Mouse (Mus musculus) lung, embryonic 16.5 days (tissue): ENCODE results near the gene Slc22a14. TPM values are rescaled to one million over a fixed set of nuclear protein-coding genes. Genes with fewer than 3 reads are reported as not detected.

Experiments
- ATAC-seq: fragments of 200-750 bp; cut with Nextera tagmentation; 2 replicates; pipeline ENCODE4 v1.8.0; 2017; ENCODE audit warnings: low read depth, mild to moderate bottlenecking, moderate library complexity
- H3K27ac ChIP-seq: fragments of 300-500 bp; sonication (generic); 2 replicates; pipeline ENCODE4 v1.5.1; 2014; ENCODE audit warnings: mild to moderate bottlenecking, control low read depth, low read length
- H3K27me3 ChIP-seq: fragments of 300-500 bp; sonication (generic); 2 replicates; pipeline ENCODE4 v1.6.1; 2014; ENCODE audit warnings: low read depth, low read length, mixed read lengths; ENCODE audit not compliant: control insufficient read depth, insufficient read depth
- H3K36me3 ChIP-seq: fragments of 300-500 bp; sonication (generic); 2 replicates; pipeline ENCODE4 v1.6.1; 2014; ENCODE audit warnings: low read length; ENCODE audit not compliant: control insufficient read depth, insufficient read depth
- H3K4me1 ChIP-seq: fragments of 300-500 bp; sonication (generic); replicated peaks from 2 replicates; pipeline ENCODE4 v1.6.1; 2014; ENCODE audit warnings: low read length, mixed read lengths; ENCODE audit not compliant: control insufficient read depth, insufficient read depth
- H3K4me2 ChIP-seq: fragments of 300-500 bp; sonication (generic); 2 replicates; pipeline ENCODE4 v1.6.1; 2014; ENCODE audit warnings: low read depth, low read length, control low read depth
- H3K4me3 ChIP-seq: fragments of 300-500 bp; sonication (generic); 2 replicates; pipeline ENCODE4 v1.5.1; 2014; ENCODE audit warnings: mild to moderate bottlenecking, low read length, control low read depth
- H3K9ac ChIP-seq: fragments of 300-500 bp; sonication (generic); 2 replicates; pipeline ENCODE4 v1.6.1; 2014; ENCODE audit warnings: low read length, control low read depth
- H3K9me3 ChIP-seq: fragments of 300-500 bp; sonication (generic); 2 replicates; pipeline ENCODE4 v1.6.1; 2016; ENCODE audit warnings: low read length; ENCODE audit not compliant: control insufficient read depth
- WGBS: fragments of 180-500 bp; shearing (Covaris S2); extraction: QIAGEN DNeasy Blood & Tissue Kit; methylation state at CpG from one replicate; pipeline ENCODE4 v1.1.7; 2014; 5-methylcytosine and 5-hydroxymethylcytosine counted together
- polyA plus RNA-seq: library from polyadenylated mRNA; unstranded; fragments of >200 nt; fragmentation: Nextera tagmentation; extraction: Ambion mirVana; gene quantifications from 2 replicates; pipeline ENCODE4 v1.2.1, GENCODE M21; 2015

Gene Slc22a14
- polyA plus RNA-seq, 1 experiment from 2014 or later: 0.06 TPM

DNA sequence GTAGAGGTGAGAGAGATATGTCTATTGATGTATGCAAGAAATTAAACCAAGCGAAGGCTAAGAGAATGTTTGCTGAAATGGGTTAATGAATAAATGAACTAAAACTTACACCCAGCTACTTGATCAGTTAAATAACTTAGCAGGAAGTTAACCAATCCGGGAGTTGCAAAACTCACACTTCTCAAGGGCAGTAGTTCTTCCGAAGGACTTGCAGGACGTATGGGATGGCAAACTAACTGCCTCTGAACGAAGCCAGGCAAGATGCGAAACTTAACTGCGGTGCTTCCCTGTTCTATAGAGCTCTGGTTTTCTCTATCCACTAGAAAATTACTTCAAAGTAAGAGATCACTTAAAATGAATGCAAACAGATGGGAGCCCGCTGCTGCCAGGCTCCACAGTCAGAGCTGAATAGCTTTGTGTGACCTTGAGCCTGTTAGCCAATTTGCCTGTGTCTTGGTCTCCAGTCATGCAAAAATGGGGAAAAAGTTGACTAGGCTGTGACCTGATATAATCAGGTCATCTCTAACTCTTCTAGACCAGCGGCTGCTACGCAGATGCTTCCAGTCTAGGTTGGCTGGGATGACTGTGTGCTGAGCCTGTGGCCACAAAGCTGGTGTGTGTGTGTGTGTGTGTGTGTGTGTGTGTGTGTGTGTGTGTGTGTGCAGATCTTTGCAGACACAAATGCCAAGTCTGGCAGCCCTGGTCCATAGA is 166.0 kb downstream of the Slc22a14 start:
- Histone ChIP-seq H3K36me3 (no peaks in the 10 kb centered on the region), H3K4me3 (no peak overlapping the region), H3K27ac (no peak overlapping the region), H3K27me3 (no peaks in the 10 kb centered on the region), H3K9me3 (no peaks in the 10 kb centered on the region), H3K9ac (no peak overlapping the region), H3K4me1 (no peaks in the 10 kb centered on the region), H3K4me2 (no peak overlapping the region)
- no peak for ATAC-seq
- 57% methylated on average over 10 of the region's 10 CpGs for WGBS

DNA sequence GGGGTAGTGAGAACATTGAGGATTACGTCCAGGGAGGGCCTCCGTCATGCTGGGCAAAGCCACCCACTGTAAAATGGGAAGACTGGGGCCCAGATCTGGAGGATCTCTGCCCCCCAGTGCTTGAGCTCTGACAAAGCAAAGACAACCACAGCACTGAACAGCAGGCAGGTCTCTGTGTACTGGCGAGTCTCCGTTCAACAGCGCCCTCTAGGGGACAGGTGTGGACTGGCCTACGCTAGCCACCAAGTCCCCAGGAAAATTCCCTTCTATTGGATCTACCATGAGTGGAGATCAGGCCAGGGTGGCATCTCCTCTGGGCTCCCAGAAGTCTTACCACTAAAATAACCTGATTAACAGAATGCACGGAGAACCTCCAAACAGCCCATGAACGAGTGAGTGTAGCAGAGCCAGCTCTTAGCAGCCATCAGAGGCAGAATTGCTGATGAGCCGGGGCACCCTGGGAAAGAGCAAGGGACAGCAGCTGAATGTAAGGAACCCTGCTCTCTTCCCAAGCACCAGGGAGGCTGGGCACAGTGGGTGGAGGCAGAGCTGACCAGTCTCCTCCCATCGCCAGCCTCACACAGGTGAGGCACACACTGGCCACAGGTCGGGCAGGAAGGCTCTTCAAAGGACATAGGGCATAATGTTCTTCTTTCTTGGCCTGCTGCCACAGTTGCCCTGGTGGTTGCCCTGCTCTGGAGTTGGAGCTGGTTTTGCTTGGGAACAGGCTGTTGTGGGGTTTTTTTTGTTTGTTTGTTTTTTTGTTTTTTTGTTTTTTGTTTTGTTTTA is 173.0 kb downstream of the Slc22a14 start:
- H3K27ac ChIP-seq: no peak overlapping the region
- peak; percentile 59; the same call in 1 of the 2 replicates for ATAC-seq
- WGBS: 32% methylated on average over 11 of the region's 11 CpGs

DNA sequence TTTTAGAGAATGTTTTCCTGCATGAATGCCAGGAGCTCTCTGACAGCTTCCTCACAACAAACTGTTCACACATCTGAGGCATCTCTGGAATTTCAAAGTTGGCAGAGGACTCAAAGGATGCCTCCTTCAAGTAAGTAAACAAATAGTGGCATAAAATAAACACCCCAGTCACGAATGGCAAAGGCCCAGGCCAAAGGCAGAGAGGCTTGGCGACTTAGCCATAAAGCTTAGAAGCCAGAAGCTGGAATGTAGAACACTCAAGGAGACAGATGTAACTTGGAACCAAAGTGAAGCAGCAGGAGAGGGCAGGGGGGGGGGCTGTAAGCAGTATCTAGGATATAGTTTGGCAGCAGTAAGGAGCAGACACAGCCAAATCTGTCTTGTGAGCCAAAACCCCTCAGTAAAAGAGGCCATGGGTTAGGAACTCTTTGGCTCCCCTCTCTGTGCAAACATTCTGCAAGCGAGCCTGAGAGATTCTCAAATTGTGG is 184.1 kb downstream of the Slc22a14 start:
- H3K9me3 ChIP-seq: no peaks in the 10 kb centered on the region
- no peak overlapping the region for H3K4me2 ChIP-seq
- no peak overlapping the region for H3K9ac ChIP-seq
- H3K36me3 ChIP-seq: no peaks in the 10 kb centered on the region
- H3K27me3 ChIP-seq: no peaks in the 10 kb centered on the region
- peak overlapping the region; percentile 2; the same call in 1 of the 2 replicates for H3K27ac ChIP-seq
- 4% methylated on average over 3 of the region's 3 CpGs for WGBS
- peaks cover 5% of the 10 kb centered on the region for H3K4me1 ChIP-seq
- no peak overlapping the region for H3K4me3 ChIP-seq
- ATAC-seq: peak; percentile 94

More for the DNA sequence above, 173.0 kb downstream of the Slc22a14 start:
- no peak overlapping the region for H3K9ac ChIP-seq
- H3K9me3 ChIP-seq: no peaks in the 10 kb centered on the region
- H3K4me2 ChIP-seq: no peak overlapping the region
- no peak overlapping the region for H3K4me3 ChIP-seq
- no peaks in the 10 kb centered on the region for H3K4me1 ChIP-seq
- no peaks in the 10 kb centered on the region for H3K27me3 ChIP-seq
- H3K36me3 ChIP-seq: no peaks in the 10 kb centered on the region

- Histone ChIP-seq H3K4me2 (no peak overlapping the region), H3K27ac (no peak overlapping the region), H3K27me3 (no peaks in the 10 kb centered on the region), H3K36me3 (no peaks in the 10 kb centered on the region), H3K9me3 (no peaks in the 10 kb centered on the region), H3K4me1 (peaks cover 5% of the 10 kb centered on the region), H3K4me3 (no peak overlapping the region), H3K9ac (no peak overlapping the region)
- WGBS: 84% methylated on average over 11 of the region's 11 CpGs
- no peak for ATAC-seq
Observed at GRCm38 (mm10) chr9:119179292-119179691, 186.1 kb downstream of the Slc22a14 start.

DNA sequence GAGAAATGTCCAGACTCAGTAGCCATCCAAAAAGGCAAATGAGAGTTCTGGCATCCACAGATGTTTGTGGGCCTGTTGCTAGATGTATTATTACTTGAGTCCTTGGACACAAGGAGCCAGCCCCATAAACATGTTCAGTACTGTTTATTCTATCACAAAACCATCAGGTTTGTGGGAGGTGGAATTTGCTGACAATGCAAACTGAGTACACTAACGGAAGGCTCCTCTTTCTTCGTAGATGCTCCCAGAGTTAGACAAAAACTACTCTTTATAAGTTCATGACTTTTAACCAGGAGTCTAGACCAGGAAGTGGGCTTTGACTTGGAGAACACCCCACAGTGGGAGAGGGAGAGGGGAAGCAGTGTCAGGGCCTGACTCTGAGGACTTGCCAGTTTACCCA is 197.7 kb downstream of the Slc22a14 start:
- Histone ChIP-seq H3K27me3 (no peaks in the 10 kb centered on the region), H3K4me2 (no peak overlapping the region), H3K36me3 (no peaks in the 10 kb centered on the region), H3K9me3 (no peaks in the 10 kb centered on the region), H3K4me3 (no peak overlapping the region), H3K27ac (no peak overlapping the region), H3K4me1 (no peaks in the 10 kb centered on the region), H3K9ac (no peak overlapping the region)
- ATAC-seq: no peak
- WGBS: 81% methylated on average over 2 of the region's 2 CpGs

- no peak overlapping the region for H3K9ac ChIP-seq
- WGBS: 87% methylated on average over 6 of the region's 6 CpGs
- ATAC-seq: no peak
- no peak overlapping the region for H3K27ac ChIP-seq
- no peaks in the 10 kb centered on the region for H3K27me3 ChIP-seq
- H3K4me3 ChIP-seq: no peak overlapping the region
- no peaks in the 10 kb centered on the region for H3K36me3 ChIP-seq
- no peak overlapping the region for H3K4me2 ChIP-seq
- H3K4me1 ChIP-seq: no peaks in the 10 kb centered on the region
- no peaks in the 10 kb centered on the region for H3K9me3 ChIP-seq
Observed at GRCm38 (mm10) chr9:119165548-119165947, 199.8 kb downstream of the Slc22a14 start.

DNA sequence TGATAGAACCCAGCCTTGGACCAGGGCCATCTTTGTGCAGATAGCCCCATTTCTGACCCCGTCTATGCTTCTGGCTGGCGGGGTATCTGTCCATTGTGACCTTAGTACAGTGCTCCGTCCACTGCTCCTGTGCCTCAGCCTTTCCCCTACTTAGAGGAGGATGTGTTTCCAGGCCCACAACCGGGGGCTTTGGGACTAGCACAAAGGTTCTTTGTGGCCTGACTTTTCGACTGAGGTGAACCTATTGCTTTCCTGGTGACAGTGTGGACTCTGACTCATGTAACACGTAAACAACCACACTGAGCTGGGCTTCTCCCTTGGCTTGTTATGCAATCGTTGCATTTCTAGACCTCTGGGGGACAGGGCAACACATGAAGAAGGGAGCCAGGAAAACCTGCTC is 200.6 kb downstream of the Slc22a14 start:
- ATAC-seq: no peak
- H3K4me1 ChIP-seq: no peaks in the 10 kb centered on the region
- no peaks in the 10 kb centered on the region for H3K27me3 ChIP-seq
- no peaks in the 10 kb centered on the region for H3K36me3 ChIP-seq
- no peak overlapping the region for H3K9ac ChIP-seq
- WGBS: 79% methylated on average over 7 of the region's 7 CpGs
- no peak overlapping the region for H3K27ac ChIP-seq
- no peak overlapping the region for H3K4me3 ChIP-seq
- no peak overlapping the region for H3K4me2 ChIP-seq
- H3K9me3 ChIP-seq: no peaks in the 10 kb centered on the region

DNA sequence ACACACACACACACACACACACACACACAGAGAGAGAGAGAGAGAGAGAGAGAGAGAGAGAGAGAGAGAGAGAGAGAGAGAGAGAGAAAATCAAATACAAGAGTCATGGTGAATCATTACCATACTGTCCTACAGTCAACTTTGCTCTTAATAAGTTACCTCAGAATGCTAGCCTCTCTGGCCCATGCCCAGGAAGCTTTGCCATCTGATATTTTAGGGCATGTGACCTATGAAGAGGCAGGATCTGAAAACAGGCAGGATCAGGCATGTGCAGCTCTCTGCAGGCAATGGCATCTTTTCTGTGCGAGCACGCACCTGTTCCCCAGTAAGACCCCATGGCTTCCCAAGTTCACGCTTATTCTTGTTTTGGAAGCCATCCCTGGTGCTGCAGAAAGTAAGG is 204.7 kb downstream of the Slc22a14 start:
- 82% methylated on average over 3 of the region's 3 CpGs for whole genome bisulfite sequencing

DNA sequence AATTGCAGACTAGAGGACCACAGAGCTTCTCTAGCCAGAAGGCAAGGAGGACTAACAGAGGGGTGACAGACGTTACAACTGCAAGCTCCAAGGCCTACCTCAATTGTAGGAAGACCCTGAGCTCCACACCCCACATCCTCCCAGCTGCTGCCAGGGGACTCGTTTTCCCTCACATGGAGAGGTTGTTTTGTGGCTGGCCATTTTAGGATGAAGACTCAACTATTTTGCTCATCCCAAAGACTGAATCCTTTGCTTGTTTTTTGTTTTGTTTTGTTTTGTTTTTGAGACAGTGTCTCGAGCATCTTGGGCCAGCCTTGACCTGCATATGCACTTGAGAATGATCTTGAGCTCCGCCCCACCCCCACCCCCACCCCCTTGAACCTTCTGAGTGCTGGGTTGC is 206.5 kb downstream of the Slc22a14 start, which contains the start of gene Gm47289:
Gm47289 (plus strand) TSS at position 301 of the 400 bp plus-strand sequence.
- ATAC-seq: no peak
- Histone ChIP-seq H3K36me3 (no peaks in the 10 kb centered on the region), H3K27me3 (peaks cover 14% of the 10 kb centered on the region), H3K4me2 (no peak within 1 kb of the TSS), H3K4me1 (no peaks in the 10 kb centered on the region), H3K9ac (no peak within 1 kb of the TSS), H3K9me3 (no peaks in the 10 kb centered on the region), H3K27ac (no peak within 1 kb of the TSS), H3K4me3 (no peak within 1 kb of the TSS)
- WGBS: 32% methylated on average over 4 of the region's 4 CpGs

More for the DNA sequence above, 204.7 kb downstream of the Slc22a14 start:
- no peak for ATAC-seq
- Histone ChIP-seq H3K4me1 (no peaks in the 10 kb centered on the region), H3K4me3 (no peak overlapping the region), H3K4me2 (no peak overlapping the region), H3K27ac (no peak overlapping the region), H3K36me3 (no peaks in the 10 kb centered on the region), H3K9me3 (no peaks in the 10 kb centered on the region), H3K9ac (no peak overlapping the region), H3K27me3 (peaks cover 12% of the 10 kb centered on the region)
